Mouse (Mus musculus) A20 (cell line): ENCODE measurements around the gene Trim5.
A peak's percentile ranks its signal among the peaks of the same experiment; 100 is the strongest.
"Not testable (repeated sequence)": the region's sequence is repeated elsewhere in the genome, so short reads cannot be mapped to it uniquely, and the experiment has no call there.

Experiments
- DNase-seq: peaks from one replicate; pipeline ENCODE4 v3.0.0-alpha.2; 2011; ENCODE audit warnings: low read depth, low spot score

The Trim5 gene

DNA sequence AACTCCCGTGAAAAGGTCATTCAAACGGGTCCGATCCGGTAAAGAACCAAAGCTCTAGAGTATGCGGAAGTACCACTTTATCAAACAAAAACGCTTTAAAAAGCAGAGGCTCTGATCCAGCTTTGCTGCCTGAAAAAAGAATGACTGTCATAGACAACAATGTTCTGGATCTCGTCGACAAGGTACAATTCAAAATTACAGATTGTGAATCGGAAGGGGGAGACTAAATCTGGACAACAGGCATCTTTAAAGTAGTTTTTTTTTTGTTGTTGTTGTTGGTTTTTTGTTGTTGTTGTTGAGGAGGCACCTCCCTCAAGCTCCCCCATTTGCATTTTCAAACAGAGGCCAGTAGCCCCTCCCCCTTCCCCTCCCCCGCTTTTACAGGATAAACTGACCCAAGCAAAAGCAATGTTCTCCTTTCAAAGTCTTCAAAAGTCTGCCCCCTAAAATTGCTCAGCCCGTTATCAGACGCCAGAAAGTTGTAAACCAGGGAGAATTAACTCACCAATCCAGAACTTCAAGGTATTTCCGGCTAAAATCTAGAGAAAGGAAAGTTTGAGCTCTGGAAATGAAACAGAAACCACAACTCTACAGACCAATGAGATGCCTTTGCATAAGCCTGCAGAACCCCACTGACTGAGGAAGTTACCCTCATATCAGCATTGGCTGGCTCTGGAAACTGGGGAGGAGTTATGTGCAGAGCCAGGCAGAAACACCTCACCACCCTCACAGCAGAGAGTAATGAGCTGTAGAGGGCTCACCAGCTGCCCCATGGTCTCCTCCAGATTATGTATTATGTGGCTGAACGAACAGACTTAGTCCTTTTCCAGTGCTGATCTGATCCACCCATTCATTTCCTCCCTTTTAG, at the start of gene Trim5:
TSS of gene Trim5 (minus strand) at position 519 of the 868 bp plus-strand sequence.
- not testable (repeated sequence) for DNase-seq

DNA sequence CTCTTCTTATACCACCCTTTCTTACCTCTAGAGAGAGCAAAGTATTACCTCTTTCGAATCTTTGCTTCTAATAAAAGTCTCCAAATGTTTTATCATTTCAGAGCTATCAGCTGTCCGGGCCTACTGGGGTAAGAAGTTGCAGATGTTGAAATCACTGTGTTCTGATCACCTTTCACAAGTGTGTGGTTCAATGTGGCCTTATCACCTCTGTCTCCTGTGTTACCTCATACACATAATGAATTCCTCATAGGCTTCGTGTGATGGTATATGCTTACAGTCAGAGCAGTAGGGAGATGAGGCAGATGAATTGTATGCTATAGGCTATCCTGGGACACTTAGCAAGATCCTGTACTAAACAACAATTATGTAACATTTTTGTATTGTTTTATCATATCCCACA, 47.7 kb upstream of the Trim5 start:
- DNase-seq, result not testable (repeated sequence)

DNA sequence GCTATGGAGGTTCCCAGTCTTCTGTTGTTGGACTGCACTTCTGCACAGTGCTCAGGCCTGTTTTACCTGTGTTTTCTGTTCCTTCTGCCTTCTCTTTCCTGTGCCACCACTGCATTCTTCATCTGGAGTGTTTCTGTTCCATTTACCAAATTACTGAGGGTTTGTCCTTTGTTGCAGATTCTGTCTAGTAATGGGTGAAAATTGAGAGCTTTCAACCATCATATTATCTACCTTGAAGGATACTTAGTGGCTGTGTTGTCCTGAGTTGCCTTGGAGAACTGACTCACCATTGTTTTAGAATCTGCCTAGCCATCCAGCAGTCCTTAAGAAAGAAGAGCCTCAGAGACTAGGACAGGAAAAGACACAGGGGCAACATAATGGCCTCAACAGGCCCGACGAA, 41.3 kb upstream of the Trim5 start, which contains the start of gene Trim34b:
TSS of gene Trim34b (plus strand) at position 301 of the 400 bp plus-strand sequence.
- not testable (repeated sequence) for DNase-seq

DNA sequence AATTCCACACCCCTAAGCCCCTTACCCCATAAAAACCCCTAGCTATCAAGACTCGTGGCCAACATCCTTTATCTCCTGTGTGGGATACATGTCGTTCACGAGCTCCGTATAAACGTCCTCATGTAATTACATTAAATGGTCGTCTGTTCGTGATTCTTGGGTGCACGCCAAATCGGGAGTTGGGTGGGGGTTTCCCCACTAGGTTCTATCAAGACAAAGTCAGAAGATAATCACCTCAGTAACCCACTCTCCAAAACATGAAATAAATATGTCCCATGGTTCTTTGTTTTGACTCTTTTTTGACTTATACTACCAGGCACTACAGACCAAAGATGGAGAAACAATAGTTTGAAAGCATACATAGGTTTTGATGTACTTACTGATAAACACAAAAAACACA, 34.1 kb upstream of the Trim5 start:
- DNase-seq, result no peak

DNA sequence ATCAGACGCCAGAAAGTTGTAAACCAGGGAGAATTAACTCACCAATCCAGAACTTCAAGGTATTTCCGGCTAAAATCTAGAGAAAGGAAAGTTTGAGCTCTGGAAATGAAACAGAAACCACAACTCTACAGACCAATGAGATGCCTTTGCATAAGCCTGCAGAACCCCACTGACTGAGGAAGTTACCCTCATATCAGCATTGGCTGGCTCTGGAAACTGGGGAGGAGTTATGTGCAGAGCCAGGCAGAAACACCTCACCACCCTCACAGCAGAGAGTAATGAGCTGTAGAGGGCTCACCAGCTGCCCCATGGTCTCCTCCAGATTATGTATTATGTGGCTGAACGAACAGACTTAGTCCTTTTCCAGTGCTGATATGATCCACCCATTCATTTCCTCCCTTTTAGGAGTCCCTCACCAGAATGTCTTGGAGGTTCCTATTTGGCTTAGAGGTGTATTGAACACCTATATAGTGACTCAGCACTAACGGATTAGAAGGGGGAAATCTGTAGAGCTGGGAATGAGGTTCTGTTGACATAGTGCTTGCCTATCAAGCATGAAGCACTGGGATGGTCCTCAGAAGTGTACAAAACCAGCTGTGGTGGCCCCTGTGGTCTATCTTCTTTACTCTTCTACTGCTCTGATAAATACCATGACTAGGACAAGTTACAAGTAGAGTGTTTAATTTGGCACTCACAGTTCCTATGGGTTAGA, 27.6 kb upstream of the Trim5 start, which contains the start of gene Trim12a:
TSS of gene Trim12a (minus strand) at position 98 of the 712 bp plus-strand sequence.
- not testable (repeated sequence) for DNase-seq

DNA sequence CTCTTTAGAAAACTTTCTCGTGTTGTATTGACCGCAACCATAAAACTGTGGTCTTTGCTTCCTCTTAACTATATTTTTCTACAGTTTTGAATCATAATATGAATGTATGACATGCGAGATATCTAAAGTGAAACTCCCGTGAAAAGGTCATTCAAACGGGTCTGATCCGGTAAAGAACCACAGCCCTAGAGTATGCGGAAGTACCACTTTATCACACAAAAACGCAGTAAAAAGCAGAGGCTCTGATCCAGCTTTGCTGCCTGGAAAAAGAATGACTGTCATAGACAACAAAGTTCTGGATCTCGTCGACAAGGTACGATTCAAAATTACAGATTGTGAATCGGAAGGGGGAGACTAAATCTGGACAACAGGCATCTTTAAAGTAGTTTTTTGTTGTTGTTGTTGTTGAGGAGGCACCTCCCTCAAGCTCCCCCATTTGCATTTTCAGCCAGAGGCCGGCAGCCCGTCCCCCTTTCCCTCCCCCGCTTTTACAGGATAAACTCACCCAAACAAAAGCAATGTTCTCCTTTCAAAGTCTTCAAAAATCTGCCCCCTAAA, 27.0 kb upstream of the Trim5 start:
- DNase-seq, result no peak

DNA sequence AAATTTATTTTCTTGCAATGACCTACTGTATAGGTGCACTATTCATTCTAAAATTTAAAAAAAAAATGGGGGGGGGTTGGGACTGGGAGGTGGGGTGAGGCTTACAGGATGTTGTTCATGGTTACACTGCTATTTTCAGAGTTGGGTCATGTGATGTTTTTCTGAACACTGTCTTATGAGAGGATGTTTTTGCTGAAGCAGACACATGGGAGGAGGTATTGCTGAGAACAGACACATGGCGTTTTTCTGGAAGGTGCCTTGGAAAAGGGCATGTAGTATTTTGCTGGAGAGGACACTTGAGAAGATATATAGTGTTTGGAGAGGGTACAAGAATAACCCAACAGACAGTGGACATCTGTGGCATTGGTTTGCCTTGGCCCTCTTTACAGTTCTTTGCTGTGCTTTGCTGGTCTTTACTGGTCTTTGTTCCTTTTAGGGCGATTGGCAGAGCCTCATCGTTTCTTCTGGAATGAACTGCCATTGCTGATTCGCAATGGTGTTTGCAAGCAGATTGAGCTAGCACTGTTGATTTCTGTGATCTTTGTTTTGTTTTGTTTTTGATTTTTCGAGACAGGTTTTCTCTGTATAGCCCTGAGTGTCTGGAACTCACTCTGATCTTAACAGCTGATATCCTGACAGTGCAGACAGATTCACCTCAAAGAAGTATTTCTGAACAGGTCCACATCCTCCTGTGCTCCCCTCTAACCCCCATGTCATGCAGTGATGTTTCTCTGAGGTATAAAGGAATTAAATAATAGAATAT, 3.9 kb upstream of the Trim5 start:
- DNase-seq, result no peak

DNA sequence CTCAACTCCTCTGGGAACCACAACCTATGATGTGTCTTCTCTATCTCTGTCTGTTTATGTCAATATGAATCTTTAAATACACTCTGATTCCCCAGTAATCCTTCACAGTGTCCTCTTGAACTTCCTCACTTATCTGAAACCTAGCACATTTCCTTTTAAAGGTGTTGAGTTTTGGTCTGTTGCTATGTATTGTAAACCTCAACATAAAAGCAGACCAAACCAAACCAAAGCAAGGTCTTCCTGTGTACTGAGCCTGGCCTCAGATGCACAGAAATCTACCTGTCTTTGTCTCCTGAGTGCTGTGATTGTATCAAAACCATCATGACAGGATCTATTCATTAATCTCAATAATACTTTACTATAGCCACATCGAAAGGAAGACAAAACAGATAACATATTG, 2.7 kb upstream of the Trim5 start:
- DNase-seq, result no peak

DNA sequence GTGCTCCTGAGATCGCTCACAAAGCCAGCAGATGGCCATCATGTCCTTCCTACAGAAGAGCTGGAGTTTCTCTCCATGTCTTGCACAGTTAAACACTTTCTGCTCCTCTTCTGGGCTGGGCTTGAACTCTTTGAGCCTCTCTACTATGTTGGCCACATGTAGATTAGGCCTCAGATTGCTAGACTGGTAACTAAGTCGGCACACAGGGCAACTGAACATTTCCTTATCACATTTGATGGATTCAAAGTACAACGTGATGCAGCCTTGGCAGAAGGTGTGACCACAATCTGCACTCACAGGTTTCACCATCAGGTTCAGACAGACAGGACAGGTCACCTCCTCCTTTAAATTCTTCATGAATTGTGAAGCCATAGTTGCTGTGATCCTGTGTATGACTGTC, 8.5 kb downstream of the Trim5 start:
- DNase-seq, result not testable (repeated sequence)

DNA sequence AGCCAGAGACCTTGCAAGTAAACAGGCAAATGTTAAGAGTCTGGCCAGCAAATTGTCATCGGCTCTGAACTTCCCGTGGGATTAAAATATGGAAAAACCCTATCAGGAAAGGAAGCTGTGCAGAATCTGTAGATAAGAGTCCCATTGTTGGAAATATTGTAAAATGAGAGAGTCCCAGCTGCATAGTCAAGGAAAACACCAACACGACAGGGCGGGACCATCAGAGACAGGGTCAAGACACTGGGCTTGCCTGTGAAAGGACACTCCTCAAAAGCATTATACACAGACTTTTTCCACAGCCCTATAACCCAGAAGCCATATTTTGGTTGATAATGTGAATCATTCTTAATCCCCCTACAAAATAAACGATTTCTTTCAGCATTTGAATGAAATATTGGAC, 22.6 kb downstream of the Trim5 start:
- not testable (repeated sequence) for DNase-seq

DNA sequence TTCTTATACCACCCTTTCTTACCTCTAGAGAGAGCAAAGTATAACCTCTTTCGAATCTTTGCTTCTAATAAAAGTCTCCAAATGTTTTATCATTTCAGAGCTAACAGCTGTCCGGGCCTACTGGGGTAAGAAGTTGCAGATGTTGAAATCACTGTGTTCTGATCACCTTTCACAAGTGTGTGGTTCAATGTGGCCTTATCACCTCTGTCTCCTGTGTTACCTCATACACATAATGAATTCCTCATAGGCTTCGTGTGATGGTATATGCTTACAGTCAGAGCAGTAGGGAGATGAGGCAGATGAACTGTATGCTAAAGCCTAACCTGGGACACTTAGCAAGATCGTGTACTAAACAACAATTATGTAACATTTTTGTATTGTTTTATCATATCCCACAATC, 27.5 kb downstream of the Trim5 start:
- DNase-seq, result not testable (repeated sequence)

DNA sequence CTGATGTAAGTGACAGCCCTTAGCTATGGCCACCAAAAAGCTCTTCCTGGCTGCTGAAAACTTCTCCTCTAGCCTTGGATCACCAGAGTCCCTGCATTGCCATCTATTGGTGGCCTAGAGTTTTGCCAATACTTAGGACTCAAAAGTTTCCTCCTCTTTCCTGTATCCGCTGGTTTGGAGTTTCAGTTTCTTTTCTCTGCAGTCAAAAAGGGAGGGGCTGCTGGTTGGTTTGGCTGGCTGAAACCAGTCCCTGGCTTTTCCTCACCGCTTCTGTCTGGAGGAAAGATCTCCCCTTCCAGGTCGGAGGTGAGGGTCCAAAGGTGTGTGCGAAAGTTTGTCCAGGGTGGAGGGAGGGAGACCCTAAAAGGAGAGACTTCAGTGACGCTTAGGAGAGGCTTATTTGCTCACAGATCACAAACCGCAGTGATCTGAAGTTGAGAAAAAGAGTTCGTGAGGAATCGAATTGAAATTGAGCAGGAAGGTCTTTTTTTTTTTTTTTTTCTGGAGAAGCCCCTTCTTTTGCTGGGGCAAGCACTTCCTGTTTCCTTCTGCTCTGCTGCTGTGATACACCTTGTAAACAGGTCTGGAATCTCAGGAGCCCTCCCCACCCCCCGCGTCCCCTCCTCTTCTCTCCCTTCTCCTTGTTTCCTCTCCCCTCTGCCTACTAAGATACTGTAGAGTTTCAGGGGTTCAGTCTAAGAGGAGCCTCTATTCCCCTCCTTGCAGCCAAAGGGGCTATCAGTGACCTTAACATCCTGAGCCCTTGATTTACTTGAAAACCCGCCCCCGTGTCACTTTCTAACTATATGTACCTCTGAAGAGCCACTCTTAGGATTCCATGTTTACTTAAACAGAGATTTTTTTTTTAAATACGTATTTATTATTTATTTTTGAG, 43.4 kb downstream of the Trim5 start, which contains the start of gene Trim34a:
TSS of gene Trim34a (plus strand) at position 171 of the 895 bp plus-strand sequence.
- peak; percentile 87 for DNase-seq

DNA sequence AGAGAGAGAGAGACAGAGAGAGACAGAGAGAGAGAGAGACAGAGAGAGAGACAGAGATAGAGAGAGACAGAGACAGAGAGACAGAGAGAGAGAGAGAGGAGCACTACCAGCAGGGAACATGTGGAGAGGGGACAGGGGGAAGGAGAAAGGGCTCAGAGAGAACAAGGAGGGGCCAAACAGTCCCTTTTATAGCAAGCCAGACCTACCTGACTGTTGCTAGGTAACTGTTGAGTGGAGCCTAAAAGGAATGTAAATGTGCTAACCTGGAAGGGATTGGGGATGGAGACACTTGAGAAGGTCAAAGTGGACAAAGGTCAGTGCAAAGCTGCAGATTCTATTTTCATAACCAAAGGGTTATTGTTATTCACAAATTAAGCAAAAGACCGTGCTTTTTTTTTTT, 44.3 kb downstream of the Trim5 start:
- DNase-seq, result no peak

DNA sequence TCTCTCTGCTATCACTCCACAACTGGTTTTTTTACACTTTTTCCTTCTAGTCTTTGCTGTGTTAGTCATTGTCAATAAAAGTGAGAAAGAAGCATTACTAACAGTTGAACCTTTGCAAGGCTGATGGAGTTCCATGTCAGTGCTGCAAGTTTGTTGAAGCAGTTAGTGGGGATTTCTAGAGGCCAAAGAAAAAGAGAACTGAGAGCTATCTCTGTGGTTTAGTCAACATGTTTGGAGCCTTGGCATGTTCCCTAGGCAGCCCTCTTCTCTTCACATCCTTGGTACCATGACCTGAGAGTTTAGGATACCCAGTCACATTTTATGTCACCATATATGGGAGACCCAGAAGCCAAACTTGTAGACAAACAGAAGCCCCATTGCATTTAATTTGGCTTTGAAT, 47.0 kb downstream of the Trim5 start:
- DNase-seq, result peak; percentile 73

DNA sequence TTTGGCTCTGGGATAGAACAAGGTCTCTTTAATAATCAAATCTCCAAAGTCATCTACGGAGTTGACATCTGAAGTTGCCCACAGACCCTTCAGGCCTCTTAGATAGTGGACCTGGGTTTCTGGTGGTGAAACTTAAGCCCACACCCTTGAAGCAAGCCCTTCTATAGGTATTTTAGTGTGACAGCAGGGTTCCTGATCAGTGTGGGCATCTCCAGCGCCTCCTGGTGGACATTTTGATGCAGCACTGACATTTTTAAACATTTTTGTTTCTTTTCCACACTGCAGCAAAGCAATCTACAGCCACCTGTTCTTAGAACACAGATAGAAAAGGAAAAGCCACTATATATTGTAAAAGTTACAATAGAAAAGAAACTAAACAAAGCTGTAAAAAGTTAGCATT, 56.7 kb downstream of the Trim5 start:
- DNase-seq, result peak; percentile 52

DNA sequence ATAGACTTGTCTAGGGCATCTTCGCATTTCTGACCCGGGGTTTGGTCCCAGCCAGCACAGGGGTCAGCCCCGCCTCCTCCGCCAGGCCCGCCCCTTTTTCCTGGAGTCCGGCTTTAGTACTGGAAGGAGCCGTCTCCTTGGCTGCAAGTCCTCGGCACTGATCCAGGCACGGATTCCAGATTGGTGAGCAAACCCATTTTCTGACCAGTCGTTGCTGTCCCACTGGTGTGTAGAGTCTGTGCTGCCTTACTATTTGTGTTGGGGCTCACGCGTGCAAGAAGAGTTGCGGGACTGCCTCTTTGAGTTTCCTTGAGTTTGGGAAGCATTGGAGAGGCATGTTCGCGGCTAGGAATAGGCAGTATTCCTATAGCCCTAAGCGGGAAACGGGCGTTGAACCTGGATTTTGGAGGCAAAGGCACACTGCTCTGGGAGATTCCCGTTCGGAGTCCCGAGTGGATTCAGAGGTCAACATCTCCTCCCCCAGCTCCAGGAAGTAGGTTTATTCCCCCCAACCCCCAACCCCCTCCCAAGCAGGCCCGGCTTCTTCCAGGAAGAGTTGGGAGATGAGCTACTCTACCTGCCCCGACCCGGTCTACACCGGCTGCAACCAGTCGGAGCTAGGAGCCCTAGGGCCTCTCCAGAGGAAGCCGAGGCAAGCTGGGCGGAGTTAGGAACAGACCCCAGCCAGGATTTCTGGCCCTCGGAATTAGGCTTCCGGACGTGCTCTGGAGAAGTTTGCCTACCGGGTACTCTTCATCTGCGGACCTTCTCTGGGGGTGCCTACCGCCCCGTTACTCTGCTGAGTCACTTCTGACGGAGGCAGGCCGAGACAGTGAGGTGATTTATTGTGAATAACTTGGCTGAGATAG, 69.0 kb downstream of the Trim5 start, which contains the start of gene Trim6:
TSS of gene Trim6 (plus strand) at position 93 of the 869 bp plus-strand sequence.
- no peak for DNase-seq

DNA sequence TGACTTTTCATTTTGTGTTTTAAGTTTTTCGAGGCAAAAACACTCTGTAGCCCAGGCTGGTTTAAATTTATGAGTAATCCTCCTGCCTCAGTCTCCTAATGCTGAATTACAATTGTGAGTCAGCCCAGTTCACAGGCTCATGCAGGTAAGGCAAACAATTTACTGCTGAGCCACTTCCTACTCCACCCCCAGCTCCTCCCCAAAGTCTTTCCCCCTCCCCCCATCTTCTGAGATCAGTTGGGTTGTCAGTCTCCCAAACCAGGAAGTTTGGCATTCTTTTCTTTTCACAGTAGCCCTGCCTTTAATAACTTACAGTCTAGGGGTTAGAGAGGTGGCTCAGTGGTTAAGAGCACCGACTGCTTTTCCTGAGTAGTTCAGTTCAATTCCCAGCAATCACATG, 70.0 kb downstream of the Trim5 start:
- DNase-seq, result no peak

DNA sequence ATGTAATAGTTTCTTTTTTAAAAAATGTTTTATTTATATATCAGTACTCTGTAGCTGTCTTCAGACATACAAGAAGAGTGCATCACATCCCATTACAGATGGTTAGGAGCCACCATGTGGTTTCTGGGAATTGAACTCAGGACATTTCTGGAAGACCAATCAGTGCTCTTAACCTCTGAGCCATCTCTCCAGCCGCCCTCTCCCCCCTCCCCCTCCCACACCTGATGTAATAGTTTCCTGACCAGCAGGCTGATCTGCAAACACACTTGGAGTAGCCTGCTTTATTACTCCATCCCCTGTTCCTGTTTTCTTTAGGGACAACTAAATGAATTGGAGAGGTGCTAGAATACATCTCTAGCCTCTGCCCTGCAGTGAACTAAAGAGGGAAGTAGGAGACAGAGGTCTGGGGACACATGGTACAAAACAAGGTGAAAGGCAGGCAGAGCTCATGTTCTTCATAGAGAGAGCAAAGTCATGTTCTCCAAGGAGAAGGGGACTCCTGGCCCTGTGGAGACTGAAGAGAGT, 71.8 kb downstream of the Trim5 start:
- no peak for DNase-seq
